Mouse (Mus musculus) kidney, embryonic 16.5 days (tissue): Measurements from ENCODE around the gene H2al1b. TPM values are rescaled to one million over a fixed set of nuclear protein-coding genes. Genes with fewer than 3 reads are reported as not detected.
A peak's percentile ranks its signal among the peaks of the same experiment; 100 is the strongest.
"Not testable (repeated sequence)": the region's sequence is repeated elsewhere in the genome, so short reads cannot be mapped to it uniquely, and the experiment has no call there.

Source experiments
- ATAC-seq: fragments of 200-750 bp; cut with Nextera tagmentation; 2 replicates; pipeline ENCODE4 v1.8.0; 2017; ENCODE audit warnings: moderate TSS enrichment; ENCODE audit not compliant: low FRiP score, low TSS enrichment
- H3K27ac ChIP-seq: fragments of 300-500 bp; sonication (generic); 2 replicates; pipeline ENCODE4 v1.5.1; 2014; ENCODE audit warnings: low read length
- H3K27me3 ChIP-seq: fragments of 300-500 bp; sonication (generic); 2 replicates; pipeline ENCODE4 v1.6.1; 2014; ENCODE audit warnings: low read length, control low read depth, mixed read lengths; ENCODE audit not compliant: insufficient read depth
- H3K36me3 ChIP-seq: fragments of 300-500 bp; sonication (generic); 2 replicates; pipeline ENCODE4 v1.6.1; 2014; ENCODE audit warnings: low read length, control low read depth, mixed read lengths; ENCODE audit not compliant: insufficient read depth
- H3K4me1 ChIP-seq: fragments of 300-500 bp; sonication (generic); 2 replicates; pipeline ENCODE4 v1.6.1; 2014; ENCODE audit warnings: low read length, control low read depth, mixed read lengths; ENCODE audit not compliant: insufficient read depth
- H3K4me2 ChIP-seq: fragments of 300-500 bp; sonication (generic); replicated peaks from 2 replicates; pipeline ENCODE4 v1.6.1; 2014; ENCODE audit warnings: low read depth, low read length
- H3K4me3 ChIP-seq: fragments of 300-500 bp; sonication (generic); 2 replicates; pipeline ENCODE4 v1.5.1; 2014; ENCODE audit warnings: mild to moderate bottlenecking, low read length
- H3K9ac ChIP-seq: fragments of 300-500 bp; sonication (generic); replicated peaks from 2 replicates; pipeline ENCODE4 v1.6.1; 2014; ENCODE audit warnings: low read length
- H3K9me3 ChIP-seq: fragments of 300-500 bp; sonication (generic); 2 replicates; pipeline ENCODE4 v1.6.1; 2016; ENCODE audit warnings: low read length, control low read depth
- WGBS: fragments of 180-500 bp; shearing (Covaris S2); extraction: QIAGEN DNeasy Blood & Tissue Kit; methylation state at CpG from one replicate; pipeline ENCODE4 v1.1.7; 2014; 5-methylcytosine and 5-hydroxymethylcytosine counted together
- polyA plus RNA-seq: library from polyadenylated mRNA; unstranded; fragments of >200 nt; fragmentation: Nextera tagmentation; extraction: Ambion mirVana; gene quantifications from 2 replicates; pipeline ENCODE4 v1.2.1, GENCODE M21; 2015

Gene H2al1b
- polyA plus RNA-seq: not detected in 2 replicates

DNA sequence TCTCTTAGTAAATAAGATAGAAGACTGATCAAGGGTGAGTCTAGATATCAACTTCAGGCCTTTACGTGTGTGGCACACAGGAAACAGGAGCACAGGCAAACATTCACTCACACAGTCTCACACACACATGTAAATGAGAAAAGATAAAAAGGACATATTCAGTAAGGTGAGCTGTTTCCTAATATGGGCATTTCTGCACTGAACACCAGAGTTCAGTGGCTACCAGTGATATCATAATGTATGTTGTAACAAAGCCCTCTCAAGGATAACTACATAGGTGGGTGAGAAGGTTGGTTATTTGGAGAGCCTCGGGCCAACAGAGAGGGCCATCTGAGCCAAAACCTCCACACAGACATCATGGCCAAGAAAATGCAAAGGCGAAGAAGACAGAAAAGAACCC lies at the start of gene H2al1b:
TSS of gene H2al1b (plus strand) at position 301 of the 400 bp plus-strand sequence.
- H3K4me2 ChIP-seq, H3K4me3 ChIP-seq, H3K27me3 ChIP-seq, ATAC-seq, H3K36me3 ChIP-seq, H3K9me3 ChIP-seq, H3K4me1 ChIP-seq, H3K9ac ChIP-seq, H3K27ac ChIP-seq: not testable (repeated sequence)
- 85% methylated on average over 1 of the region's 3 CpGs for WGBS

GRCm38 (mm10) chrX:11254062-11254461 lies 48.2 kb upstream of the H2al1b start:
- Histone ChIP-seq H3K27ac (peak overlapping the region; percentile 68), H3K36me3 (no peaks in the 10 kb centered on the region), H3K9me3 (no peaks in the 10 kb centered on the region), H3K4me1 (peaks cover 22% of the 10 kb centered on the region), H3K9ac (no peak overlapping the region), H3K4me2 (no peak overlapping the region), H3K27me3 (peaks cover 14% of the 10 kb centered on the region; the same call in 1 of the 2 replicates), H3K4me3 (no peak overlapping the region)
- no peak for ATAC-seq
- 48% methylated on average over 5 of the region's 5 CpGs for WGBS

DNA sequence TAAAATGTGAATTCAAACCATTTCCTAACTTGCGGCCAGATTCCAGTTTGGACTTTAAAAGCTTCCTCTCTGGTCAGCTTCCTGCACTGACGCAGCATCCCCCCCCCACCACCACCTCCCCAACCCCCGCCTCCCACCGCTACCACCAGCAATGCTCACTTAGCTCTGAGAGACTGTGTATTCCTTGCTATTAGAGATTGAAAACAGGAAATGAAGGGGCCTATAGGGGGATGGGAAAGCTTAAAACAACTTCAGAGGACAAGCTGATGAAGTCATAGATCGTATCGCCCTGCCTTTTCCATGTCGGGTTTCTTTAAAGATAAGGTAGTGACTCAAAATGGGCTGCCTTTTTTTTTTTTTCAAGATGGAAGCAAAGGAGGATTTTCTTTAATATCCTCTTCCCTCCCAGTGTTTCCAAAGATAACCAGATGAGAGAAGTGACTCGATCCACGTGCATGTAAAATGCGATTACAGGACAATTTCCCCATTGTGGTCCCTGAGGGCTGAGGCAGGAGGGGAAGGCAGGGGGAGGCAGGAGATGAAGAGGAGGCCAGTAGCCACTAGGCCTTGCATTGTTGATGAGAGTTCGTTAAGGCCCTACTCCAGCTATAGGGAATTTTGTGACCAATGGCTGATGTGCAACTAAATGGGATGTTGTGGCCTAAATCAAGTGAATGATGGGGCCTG lies 47.6 kb upstream of the H2al1b start:
- H3K4me2 ChIP-seq: no peak overlapping the region
- 43% methylated on average over 11 of the region's 11 CpGs for WGBS
- peaks cover 14% of the 10 kb centered on the region; the same call in 1 of the 2 replicates for H3K27me3 ChIP-seq
- H3K4me1 ChIP-seq: peaks cover 22% of the 10 kb centered on the region
- H3K36me3 ChIP-seq: no peaks in the 10 kb centered on the region
- ATAC-seq: no peak
- H3K4me3 ChIP-seq: no peak overlapping the region
- H3K27ac ChIP-seq: peak overlapping the region; percentile 68
- no peak overlapping the region for H3K9ac ChIP-seq
- no peaks in the 10 kb centered on the region for H3K9me3 ChIP-seq

- ATAC-seq: peak; percentile 63; the same call in 1 of the 2 replicates
- Histone ChIP-seq H3K27me3 (peaks cover 16% of the 10 kb centered on the region; the same call in 1 of the 2 replicates), H3K4me2 (no peak overlapping the region), H3K4me3 (no peak overlapping the region), H3K9ac (no peak overlapping the region), H3K4me1 (peaks cover 16% of the 10 kb centered on the region; the same call in 1 of the 2 replicates), H3K27ac (peak overlapping the region; percentile 68), H3K9me3 (no peaks in the 10 kb centered on the region), H3K36me3 (no peaks in the 10 kb centered on the region)
- WGBS: 32% methylated on average over 8 of the region's 8 CpGs
These were observed 46.5 kb upstream of the H2al1b start for GRCm38 (mm10) chrX:11255564-11256360.

DNA sequence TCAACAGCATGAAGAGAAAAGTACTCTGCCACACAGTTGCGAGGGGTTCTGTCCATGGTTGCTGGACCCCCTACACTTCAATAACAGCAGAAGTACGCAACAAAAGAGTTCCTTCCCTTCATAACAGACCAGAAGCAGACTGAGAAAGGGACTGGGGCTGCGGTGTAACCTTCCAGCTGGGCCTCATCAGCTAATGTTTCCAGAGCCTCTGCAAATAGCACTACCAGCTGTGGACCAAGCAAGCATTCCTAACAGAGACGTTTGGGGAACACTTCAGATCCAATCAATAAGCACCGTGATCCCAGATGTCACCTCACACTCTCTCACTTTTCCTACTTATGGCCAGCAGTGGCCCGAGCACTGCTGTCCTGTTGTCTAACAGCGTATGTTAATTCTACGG lies 37.3 kb upstream of the H2al1b start:
- Histone ChIP-seq H3K9ac (no peak overlapping the region), H3K4me3 (no peak overlapping the region), H3K27ac (no peak overlapping the region), H3K4me2 (no peak overlapping the region), H3K27me3 (peaks cover 22% of the 10 kb centered on the region; the same call in 1 of the 2 replicates), H3K36me3 (no peaks in the 10 kb centered on the region), H3K9me3 (no peaks in the 10 kb centered on the region), H3K4me1 (no peaks in the 10 kb centered on the region; the same call in 1 of the 2 replicates)
- WGBS: 68% methylated on average over 8 of the region's 8 CpGs
- ATAC-seq: no peak

GRCm38 (mm10) chrX:11267791-11268190 lies 34.4 kb upstream of the H2al1b start:
- Histone ChIP-seq H3K36me3 (no peaks in the 10 kb centered on the region), H3K27ac (no peak overlapping the region), H3K9ac (no peak overlapping the region), H3K27me3 (peaks cover 11% of the 10 kb centered on the region), H3K4me2 (no peak overlapping the region), H3K4me3 (no peak overlapping the region), H3K9me3 (no peaks in the 10 kb centered on the region), H3K4me1 (no peaks in the 10 kb centered on the region; the same call in 1 of the 2 replicates)
- WGBS: 54% methylated on average over 7 of the region's 7 CpGs
- ATAC-seq: peak; percentile 77; the same call in 1 of the 2 replicates

DNA sequence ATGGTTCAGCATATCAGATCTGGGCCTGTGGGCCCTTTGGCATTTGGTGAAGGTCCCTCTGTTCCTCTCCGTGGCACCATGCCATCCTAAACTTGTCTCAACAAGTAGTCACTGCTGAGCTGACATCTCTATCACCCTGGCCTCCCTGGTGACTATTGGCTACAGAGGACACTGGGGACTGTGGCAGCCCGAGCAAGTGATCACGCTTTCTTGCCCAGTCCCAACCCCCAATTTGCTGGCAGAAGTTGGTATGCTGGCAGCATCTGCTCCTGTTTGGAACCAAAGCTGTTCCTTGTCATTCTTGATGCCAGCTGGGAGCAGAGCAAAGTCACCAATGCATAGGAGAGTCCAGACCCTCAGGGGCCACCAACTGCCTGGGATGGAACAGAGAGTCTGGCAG lies 33.2 kb upstream of the H2al1b start:
- no peaks in the 10 kb centered on the region; the same call in 1 of the 2 replicates for H3K4me1 ChIP-seq
- 78% methylated on average over 3 of the region's 3 CpGs for WGBS
- no peak for ATAC-seq

DNA sequence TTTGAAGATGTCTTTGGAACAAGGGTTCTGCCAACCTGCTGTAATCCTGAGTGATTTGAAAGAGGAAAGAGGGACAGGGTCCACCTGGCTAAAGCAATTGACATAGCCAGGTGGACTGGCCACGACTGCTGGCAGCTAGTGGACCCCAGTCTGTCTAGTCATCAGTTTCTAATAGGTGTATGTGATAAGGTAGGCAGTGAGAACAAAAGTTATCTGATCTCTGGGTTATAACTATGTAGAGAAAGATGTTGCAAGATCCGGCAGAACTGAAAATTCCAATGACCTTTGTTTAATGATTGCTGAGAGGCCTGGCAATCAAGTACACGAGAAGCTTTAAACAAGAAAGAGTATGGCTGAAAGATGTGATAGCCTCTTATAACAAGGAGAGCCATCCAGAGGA lies 29.0 kb upstream of the H2al1b start:
- Histone ChIP-seq H3K27ac (no peak overlapping the region), H3K9me3 (no peaks in the 10 kb centered on the region), H3K36me3 (no peaks in the 10 kb centered on the region), H3K27me3 (peaks cover 3% of the 10 kb centered on the region), H3K9ac (no peak overlapping the region), H3K4me3 (no peak overlapping the region), H3K4me1 (no peaks in the 10 kb centered on the region), H3K4me2 (no peak overlapping the region)
- ATAC-seq: no peak
- WGBS: 74% methylated on average over 3 of the region's 3 CpGs

More for the DNA sequence above, 33.2 kb upstream of the H2al1b start:
- no peaks in the 10 kb centered on the region for H3K9me3 ChIP-seq
- no peak overlapping the region for H3K9ac ChIP-seq
- H3K27ac ChIP-seq: no peak overlapping the region
- H3K4me3 ChIP-seq: no peak overlapping the region
- peaks cover 11% of the 10 kb centered on the region for H3K27me3 ChIP-seq
- H3K36me3 ChIP-seq: no peaks in the 10 kb centered on the region
- H3K4me2 ChIP-seq: no peak overlapping the region

DNA sequence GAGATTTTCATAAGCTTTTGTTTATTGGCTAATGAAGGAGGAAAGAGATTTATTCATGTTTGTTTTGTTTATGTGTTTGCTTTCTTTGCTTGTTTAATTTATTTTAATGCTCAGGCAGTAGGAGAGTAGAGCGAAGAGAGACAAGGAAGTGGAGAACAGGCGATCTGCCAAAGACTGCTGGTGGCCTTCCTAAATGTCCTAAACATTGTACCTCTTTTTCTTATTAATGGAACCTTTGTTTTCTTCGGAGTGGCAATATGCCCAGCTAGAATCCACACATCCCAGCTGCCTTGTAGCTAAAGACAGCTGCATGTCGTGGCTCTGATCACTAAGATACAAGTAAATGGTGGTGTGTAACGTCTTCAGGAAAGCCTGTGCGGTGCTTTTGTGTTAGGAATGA lies 25.1 kb upstream of the H2al1b start:
- 80% methylated on average over 6 of the region's 6 CpGs for WGBS
- Histone ChIP-seq H3K4me2 (no peak overlapping the region), H3K4me3 (no peak overlapping the region), H3K36me3 (no peaks in the 10 kb centered on the region), H3K9ac (no peak overlapping the region), H3K4me1 (no peaks in the 10 kb centered on the region), H3K27me3 (peaks cover 10% of the 10 kb centered on the region), H3K27ac (no peak overlapping the region), H3K9me3 (no peaks in the 10 kb centered on the region)
- ATAC-seq: no peak

GRCm38 (mm10) chrX:11280741-11281140 lies 21.5 kb upstream of the H2al1b start:
- H3K4me2 ChIP-seq: no peak overlapping the region
- peaks cover 7% of the 10 kb centered on the region; the same call in 1 of the 2 replicates for H3K27me3 ChIP-seq
- H3K4me3 ChIP-seq: no peak overlapping the region
- no peak overlapping the region for H3K27ac ChIP-seq
- WGBS: 78% methylated on average over 2 of the region's 2 CpGs
- H3K4me1 ChIP-seq: no peaks in the 10 kb centered on the region
- H3K9ac ChIP-seq: no peak overlapping the region
- H3K36me3 ChIP-seq: no peaks in the 10 kb centered on the region
- no peak for ATAC-seq
- no peaks in the 10 kb centered on the region for H3K9me3 ChIP-seq
